Mouse (Mus musculus) liver, embryonic 11.5 days (tissue): Measurements from ENCODE around the gene Gm17087. TPM values are rescaled to one million over a fixed set of nuclear protein-coding genes. Genes with fewer than 3 reads are reported as not detected.

ENCODE experiments used
- ATAC-seq: fragments of 200-750 bp; cut with Nextera tagmentation; replicated peaks from 2 replicates; pipeline ENCODE4 v1.8.0; 2017; ENCODE audit warnings: moderate number of reproducible peaks, mild to moderate bottlenecking, moderate TSS enrichment, moderate library complexity; ENCODE audit not compliant: low FRiP score
- DNase-seq: peaks from one replicate; pipeline ENCODE4 v3.0.0-alpha.2; 2017; ENCODE audit warnings: low spot score
- H3K27ac ChIP-seq: fragments of 300-500 bp; sonication (generic); 2 replicates; pipeline ENCODE4 v1.5.1; 2014; ENCODE audit warnings: mild to moderate bottlenecking, low read depth, low read length, control low read depth
- H3K27me3 ChIP-seq: fragments of 300-500 bp; sonication (generic); replicated peaks from 2 replicates; pipeline ENCODE4 v1.6.1; 2014; ENCODE audit warnings: low read length, mixed read lengths; ENCODE audit not compliant: control insufficient read depth, insufficient read depth
- H3K36me3 ChIP-seq: fragments of 300-500 bp; sonication (generic); 2 replicates; pipeline ENCODE4 v1.6.1; 2014; ENCODE audit warnings: mild to moderate bottlenecking, low read length, moderate library complexity, mixed read lengths; ENCODE audit not compliant: control insufficient read depth, insufficient read depth
- H3K4me1 ChIP-seq: fragments of 300-500 bp; sonication (generic); replicated peaks from 2 replicates; pipeline ENCODE4 v1.6.1; 2014; ENCODE audit warnings: low read length, mixed read lengths; ENCODE audit not compliant: control insufficient read depth, insufficient read depth
- H3K4me2 ChIP-seq: fragments of 300-500 bp; sonication (generic); 2 replicates; pipeline ENCODE4 v1.6.1; 2014; ENCODE audit warnings: mild to moderate bottlenecking, control low read depth, moderate library complexity
- H3K4me3 ChIP-seq: fragments of 300-500 bp; sonication (generic); 2 replicates; pipeline ENCODE4 v1.5.1; 2014; ENCODE audit warnings: low read depth, low read length, control low read depth
- H3K9ac ChIP-seq: fragments of 300-500 bp; sonication (generic); 2 replicates; pipeline ENCODE4 v1.6.1; 2014; ENCODE audit warnings: low read depth, low read length, control low read depth
- H3K9me3 ChIP-seq: fragments of 300-500 bp; sonication (generic); 2 replicates; pipeline ENCODE4 v1.6.1; 2016; ENCODE audit warnings: low read length, inconsistent platforms, mixed read lengths; ENCODE audit not compliant: control insufficient read depth
- WGBS: fragments of 180-500 bp; shearing (Covaris S2); extraction: QIAGEN DNeasy Blood & Tissue Kit; methylation state at CpG from one replicate; pipeline ENCODE4 v1.1.7; 2014; 5-methylcytosine and 5-hydroxymethylcytosine counted together
- polyA plus RNA-seq: library from polyadenylated mRNA; unstranded; fragments of >200 nt; fragmentation: Nextera tagmentation; extraction: Ambion mirVana; gene quantifications from 2 replicates; pipeline ENCODE4 v1.2.1, GENCODE M21; 2014

The Gm17087 gene
- polyA plus RNA-seq, 1 experiment from 2014 or later, result not detected

DNA sequence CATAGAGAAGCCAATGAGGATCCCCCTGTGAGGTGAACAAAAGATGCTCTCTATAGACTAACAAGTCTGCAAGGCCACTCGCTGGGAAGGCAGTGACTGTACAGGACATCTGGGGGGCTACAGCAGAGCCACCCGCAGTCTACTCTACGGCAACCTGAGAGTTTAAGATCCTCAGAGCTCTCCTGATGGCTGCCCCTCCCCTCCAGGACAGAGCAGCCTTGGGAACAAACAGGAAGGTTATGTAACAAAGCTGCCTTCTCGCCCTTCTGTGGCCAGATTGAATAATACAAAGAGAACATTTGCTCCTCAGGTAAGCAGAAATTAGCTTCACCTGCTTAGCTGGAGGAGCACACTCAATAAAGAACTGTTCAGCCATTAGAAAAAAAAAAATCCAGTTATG is 34.1 kb downstream of the Gm17087 start:
- Histone ChIP-seq H3K27me3 (peaks cover 5% of the 10 kb centered on the region; the same call in 1 of the 2 replicates), H3K9me3 (no peaks in the 10 kb centered on the region), H3K4me3 (no peak overlapping the region), H3K27ac (no peak overlapping the region), H3K36me3 (no peaks in the 10 kb centered on the region), H3K4me2 (no peak overlapping the region), H3K4me1 (no peaks in the 10 kb centered on the region), H3K9ac (no peak overlapping the region)
- ATAC-seq, result no peak
- no peak for DNase-seq
- 63% methylated on average over 4 of the region's 4 CpGs for WGBS

DNA sequence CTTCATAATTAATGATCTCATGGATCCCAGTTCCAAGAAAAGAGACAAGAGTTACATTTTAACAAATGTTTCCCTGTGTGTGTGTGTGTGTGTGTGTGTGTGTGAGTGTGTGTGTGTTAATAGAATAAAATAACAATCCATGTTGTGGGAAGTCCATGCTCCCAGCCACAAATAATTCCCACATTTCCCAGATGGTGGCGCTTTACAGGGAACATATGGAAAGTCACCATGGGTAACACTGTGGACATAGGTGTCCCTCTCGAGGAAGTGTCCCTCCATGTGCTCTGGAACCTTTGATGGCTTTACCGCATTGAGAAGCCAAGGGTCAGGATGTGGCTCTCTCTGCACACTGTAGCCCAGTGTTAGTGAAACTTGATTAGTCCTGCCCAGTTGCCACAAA is 38.1 kb downstream of the Gm17087 start:
- Histone ChIP-seq H3K4me2 (no peak overlapping the region), H3K27ac (no peak overlapping the region), H3K9ac (no peak overlapping the region), H3K27me3 (peaks cover 44% of the 10 kb centered on the region), H3K9me3 (no peaks in the 10 kb centered on the region), H3K4me3 (no peak overlapping the region), H3K4me1 (no peaks in the 10 kb centered on the region), H3K36me3 (no peaks in the 10 kb centered on the region)
- WGBS, result 67% methylated on average over 3 of the region's 3 CpGs
- ATAC-seq (no peak), DNase-seq (no peak)

DNA sequence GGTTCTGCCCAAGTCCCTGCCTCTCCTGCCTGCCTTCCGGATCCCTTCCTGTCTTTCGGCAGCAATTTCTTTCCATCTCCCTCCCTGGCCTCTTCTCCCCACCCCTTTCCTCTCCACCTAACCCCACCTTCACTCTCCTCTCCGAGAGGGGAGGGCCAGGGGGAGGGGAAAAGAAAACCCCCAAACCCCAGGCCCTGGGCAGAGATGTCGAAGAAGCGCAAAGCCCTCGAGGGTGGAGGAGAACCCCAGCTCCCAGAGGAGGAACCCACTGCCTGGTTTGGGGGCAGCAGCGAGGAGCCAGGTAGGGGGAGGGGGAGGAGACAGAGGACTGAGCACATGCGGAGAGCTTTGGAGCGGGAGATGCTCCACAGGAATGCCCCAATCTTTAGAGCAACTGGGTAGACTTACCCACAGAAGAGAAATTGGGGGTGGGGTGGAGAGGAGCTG is 39.9 kb downstream of the Gm17087 start:
- no peak overlapping the region for H3K9ac ChIP-seq
- H3K36me3 ChIP-seq, result no peaks in the 10 kb centered on the region
- WGBS, result 12% methylated on average over 8 of the region's 9 CpGs
- H3K4me1 ChIP-seq, result no peaks in the 10 kb centered on the region
- H3K27ac ChIP-seq, result no peak overlapping the region
- H3K27me3 ChIP-seq, result peaks cover 58% of the 10 kb centered on the region
- ATAC-seq (no peak), DNase-seq (no peak)
- H3K4me2 ChIP-seq, result no peak overlapping the region
- no peak overlapping the region for H3K4me3 ChIP-seq
- H3K9me3 ChIP-seq, result no peaks in the 10 kb centered on the region

DNA sequence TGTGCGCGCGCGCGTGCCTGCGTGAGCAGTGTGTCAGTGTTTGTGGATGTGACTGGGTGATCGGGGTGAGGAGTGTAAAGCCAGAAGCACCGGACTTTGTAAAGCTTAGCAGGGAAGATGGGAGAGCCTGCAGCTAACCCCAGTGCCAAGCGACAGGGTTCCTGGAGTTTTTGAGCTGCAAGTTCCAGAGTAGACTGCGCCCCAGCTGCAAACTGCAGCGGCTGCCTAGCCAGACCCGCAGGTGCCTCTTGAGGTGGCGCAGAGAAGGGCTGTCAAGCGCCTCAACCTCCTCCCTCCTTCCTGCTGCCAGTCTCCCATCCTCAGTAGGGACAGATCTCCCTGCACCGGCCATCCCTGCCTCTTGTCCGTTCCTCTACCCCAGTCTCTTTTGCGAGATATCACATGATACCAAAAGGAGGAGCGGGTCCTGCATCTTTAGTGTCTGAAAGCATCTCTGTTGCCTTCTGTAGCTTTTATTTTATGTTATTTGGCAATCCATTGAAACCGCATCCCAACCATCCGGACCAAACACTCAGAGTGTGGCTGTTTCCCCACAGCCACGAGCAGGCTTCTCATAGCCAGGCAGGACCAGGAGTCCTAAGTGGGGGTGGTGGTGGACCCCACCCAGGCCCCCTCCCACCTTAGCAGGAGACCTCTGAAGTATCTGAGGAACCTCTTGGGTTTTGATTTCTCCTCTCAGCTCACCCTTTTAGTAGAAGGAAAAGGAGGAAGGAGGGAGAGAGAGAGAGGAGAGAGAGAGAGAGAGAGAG is 40.6 kb downstream of the Gm17087 start:
- no peak overlapping the region for H3K4me2 ChIP-seq
- ATAC-seq (no peak), DNase-seq (no peak)
- H3K27me3 ChIP-seq, result peaks cover 58% of the 10 kb centered on the region
- 11% methylated on average over 21 of the region's 21 CpGs for WGBS
- H3K9ac ChIP-seq, result no peak overlapping the region
- no peaks in the 10 kb centered on the region for H3K36me3 ChIP-seq
- no peaks in the 10 kb centered on the region for H3K4me1 ChIP-seq
- H3K27ac ChIP-seq, result no peak overlapping the region
- H3K9me3 ChIP-seq, result no peaks in the 10 kb centered on the region
- no peak overlapping the region for H3K4me3 ChIP-seq

DNA sequence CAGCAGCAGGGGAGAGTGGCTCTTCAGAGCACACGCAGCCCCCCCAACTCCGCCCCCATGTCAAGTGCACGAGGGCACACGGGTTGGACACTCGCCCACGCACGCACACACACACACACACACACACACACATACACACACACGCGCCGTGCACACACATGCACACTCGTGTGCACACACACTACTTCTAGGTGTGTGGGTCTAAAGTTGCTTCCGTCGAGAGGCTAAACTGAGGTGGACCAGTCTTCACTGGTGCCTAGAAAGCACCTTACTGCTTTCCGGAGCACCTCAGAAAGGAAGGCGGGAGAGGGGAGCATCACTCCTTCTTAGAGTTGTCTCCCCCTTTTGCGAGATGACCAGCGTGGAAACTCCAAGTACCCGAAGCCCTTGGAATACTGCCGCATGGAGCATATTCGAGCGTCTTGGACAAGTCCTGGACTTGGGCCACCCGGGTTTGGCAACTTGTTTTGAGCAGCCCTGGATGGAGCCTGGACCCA is 41.5 kb downstream of the Gm17087 start, which contains the start of gene Pde10a:
TSS of gene Pde10a (plus strand) at position 148 of the 497 bp plus-strand sequence.
- peaks cover 58% of the 10 kb centered on the region for H3K27me3 ChIP-seq
- no peaks in the 10 kb centered on the region for H3K9me3 ChIP-seq
- 9% methylated on average over 22 of the region's 22 CpGs for WGBS

DNA sequence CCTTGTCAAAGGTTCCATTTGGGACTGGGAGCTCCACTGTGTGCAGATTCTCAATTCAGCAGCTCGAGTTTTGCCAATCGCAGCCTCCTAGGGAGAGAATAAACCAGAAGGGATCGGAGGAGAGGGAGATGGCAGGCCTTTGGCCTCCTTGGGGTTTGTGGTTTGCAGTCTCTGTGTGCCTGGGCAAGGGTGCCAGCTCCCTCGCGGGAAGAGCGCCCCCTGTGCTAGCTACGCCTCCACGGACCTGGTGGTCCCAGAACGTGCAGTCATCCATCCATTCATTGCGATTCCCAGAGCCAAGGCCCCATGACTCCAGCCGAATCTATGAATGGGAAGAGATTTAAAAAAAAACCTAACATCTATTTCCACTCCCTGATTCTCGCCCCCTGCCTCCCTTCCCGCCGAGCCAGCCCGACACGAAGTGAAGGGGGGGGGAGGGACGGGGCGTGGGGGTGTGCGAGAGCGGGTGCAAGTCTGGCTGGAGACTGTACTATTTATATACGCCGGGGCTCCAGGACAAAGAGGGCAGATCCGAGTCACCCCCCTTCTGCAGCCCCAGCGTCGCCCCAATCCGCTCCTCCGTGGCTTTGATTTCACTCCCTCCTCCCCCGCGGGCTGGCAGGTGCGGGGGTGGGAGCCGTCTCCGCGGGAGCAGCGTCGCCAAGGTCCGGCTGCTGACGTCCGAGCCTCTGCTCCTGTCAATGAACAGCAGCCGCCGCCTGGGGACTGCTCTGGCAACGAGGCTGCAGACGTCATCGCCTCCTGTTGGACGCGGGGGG is 42.2 kb downstream of the Gm17087 start:
- H3K4me3 ChIP-seq, result peak overlapping the region; percentile 35
- H3K36me3 ChIP-seq, result no peaks in the 10 kb centered on the region
- peak; percentile 48 for DNase-seq
- H3K4me1 ChIP-seq, result no peaks in the 10 kb centered on the region
- 2% methylated on average over 42 of the region's 45 CpGs for WGBS
- H3K4me2 ChIP-seq, result peak overlapping the region; percentile 61
- H3K9ac ChIP-seq, result no peak overlapping the region
- no peaks in the 10 kb centered on the region for H3K9me3 ChIP-seq
- no peak for ATAC-seq
- H3K27ac ChIP-seq, result no peak overlapping the region
- H3K27me3 ChIP-seq, result peaks cover 58% of the 10 kb centered on the region

More for the DNA sequence above, 41.5 kb downstream of the Gm17087 start, which contains the start of gene Pde10a:
- Histone ChIP-seq H3K36me3 (no peaks in the 10 kb centered on the region), H3K27ac (no peak within 1 kb of the TSS), H3K9ac (no peak within 1 kb of the TSS), H3K4me2 (peak within 1 kb of the TSS; percentile 61), H3K4me3 (peak within 1 kb of the TSS; percentile 35), H3K4me1 (no peaks in the 10 kb centered on the region)
- no peak for DNase-seq
- no peak for ATAC-seq

DNA sequence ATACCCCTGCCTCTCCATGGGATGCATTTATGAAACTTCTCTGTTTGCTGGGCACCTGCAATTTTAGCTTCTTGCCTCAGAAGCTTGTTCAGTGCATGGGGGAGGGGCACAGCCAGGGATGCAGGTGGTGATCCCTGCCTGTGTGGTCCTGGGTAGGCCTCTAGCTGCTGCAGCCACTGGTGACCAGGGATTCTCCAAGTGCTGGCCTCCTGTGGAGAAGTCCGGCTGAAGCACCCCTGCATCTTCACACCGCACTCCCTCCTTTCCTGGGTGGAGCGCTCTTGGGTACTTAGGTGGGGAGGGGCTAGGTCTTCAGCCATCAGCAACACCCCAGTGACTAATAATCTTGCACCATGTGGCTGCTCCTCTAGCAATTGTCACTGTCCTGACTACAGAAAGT is 42.8 kb downstream of the Gm17087 start:
- peaks cover 58% of the 10 kb centered on the region for H3K27me3 ChIP-seq
- ATAC-seq (no peak), DNase-seq (no peak)
- no peak overlapping the region for H3K4me3 ChIP-seq
- WGBS, result 33% methylated on average over 3 of the region's 3 CpGs
- H3K9me3 ChIP-seq, result no peaks in the 10 kb centered on the region
- H3K4me2 ChIP-seq, result peak overlapping the region; percentile 61; the same call in 1 of the 2 replicates
- no peaks in the 10 kb centered on the region for H3K36me3 ChIP-seq
- no peak overlapping the region for H3K27ac ChIP-seq
- H3K4me1 ChIP-seq, result no peaks in the 10 kb centered on the region
- H3K9ac ChIP-seq, result no peak overlapping the region

DNA sequence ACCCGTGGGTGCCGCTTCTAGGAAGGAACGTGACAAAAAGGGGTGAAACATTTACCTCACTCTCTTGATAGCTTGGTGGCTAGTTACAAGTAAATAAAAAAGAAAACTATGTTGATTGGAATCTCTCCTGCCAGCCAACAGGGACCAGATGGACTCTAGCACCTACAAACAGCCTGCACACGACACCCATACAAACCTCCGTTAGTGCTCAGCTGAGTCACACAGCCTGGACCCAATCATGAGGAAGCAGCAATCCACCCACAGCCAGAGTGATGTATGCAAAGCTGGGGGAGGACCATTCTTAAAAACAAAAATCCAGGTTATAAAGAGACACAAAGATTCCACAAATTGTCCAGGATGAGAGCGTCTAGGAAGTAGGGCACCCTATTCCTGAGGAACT is 50.7 kb downstream of the Gm17087 start:
- no peak overlapping the region for H3K9ac ChIP-seq
- WGBS, result 71% methylated on average over 6 of the region's 6 CpGs
- H3K27me3 ChIP-seq, result peaks cover 7% of the 10 kb centered on the region; the same call in 1 of the 2 replicates
- DNase-seq (no peak), ATAC-seq (no peak)
- H3K4me3 ChIP-seq, result no peak overlapping the region
- no peak overlapping the region for H3K27ac ChIP-seq
- H3K36me3 ChIP-seq, result no peaks in the 10 kb centered on the region
- H3K9me3 ChIP-seq, result no peaks in the 10 kb centered on the region
- no peak overlapping the region for H3K4me2 ChIP-seq
- H3K4me1 ChIP-seq, result no peaks in the 10 kb centered on the region
